12 mouse cellular contexts compared by ENCODE assay signal in genomic region chr8:70880546-70880945, GRCm38 (mm10). TPM values are rescaled to one million over a fixed set of nuclear protein-coding genes. Genes with fewer than 3 reads are reported as not detected.
DNase-seq lines count a peak whose midpoint lies in the region; ATAC-seq lines count a peak whose summit lies in the region.
"Had no signal": no experiment of that assay in that cellular context is flagged by ENCODE, and none has a peak within 500 bp of the region (broad histone marks: within the 10 kb centered on the region; RNA-seq: fewer than 3 reads in every experiment).

No protein-coding gene starts in this region.

- no peaks in the 10 kb centered on the region for H3K4me1 ChIP-seq in intestine, embryonic 14.5 days (replicated peaks; ENCODE audit: control insufficient read depth, insufficient read depth, low read length)
- H3K4me1 ChIP-seq in intestine, embryonic 15.5 days (replicated peaks), result no peaks in the 10 kb centered on the region
- H3K4me1 ChIP-seq in limb, embryonic 15.5 days, result peaks cover 18% of the 10 kb centered on the region
- H3K4me1 ChIP-seq: hindbrain, embryonic 15.5 days had no signal

- peak; percentile 62 for DNase-seq in adrenal gland, postnatal 14 days
- DNase-seq in adrenal gland, postnatal 10 days, result no peak
- no peak for DNase-seq in intestine, embryonic 14.5 days (ENCODE audit: low spot score)
- peak; percentile 60 to 70 for DNase-seq in cerebellum, postnatal 25 days
- no peak for DNase-seq in thymus, postnatal 25 days
- DNase-seq in spleen, postnatal 10 days (ENCODE audit: low spot score in 2 of 2), result no peak
- DNase-seq: embryo, embryonic 11 days; thymus, adult 2 months had no signal

- no peak overlapping the region for H3K9ac ChIP-seq in intestine, embryonic 14.5 days (ENCODE audit: low read length)
- no peak overlapping the region for H3K9ac ChIP-seq in intestine, embryonic 15.5 days
- no peak overlapping the region for H3K9ac ChIP-seq in limb, embryonic 15.5 days
- H3K9ac ChIP-seq: hindbrain, embryonic 15.5 days had no signal

- 27% methylated on average over 11 of the region's 11 CpGs for WGBS in intestine, embryonic 14.5 days
- WGBS in intestine, embryonic 15.5 days, result 29% methylated on average over 11 of the region's 11 CpGs
- 19% methylated on average over 11 of the region's 11 CpGs for WGBS in limb, embryonic 15.5 days

- no peak for ATAC-seq in intestine, embryonic 14.5 days (replicated peaks; ENCODE audit: low FRiP score, low TSS enrichment, low read depth)
- ATAC-seq in intestine, embryonic 15.5 days, result no peak
- no peak for ATAC-seq in limb, embryonic 15.5 days (ENCODE audit: insufficient number of reproducible peaks, low FRiP score, low TSS enrichment, low read depth)

- H3K27ac ChIP-seq in intestine, embryonic 14.5 days (ENCODE audit: low read depth), result peak overlapping the region; percentile 22; the same call in 1 of the 2 replicates
- no peak overlapping the region for H3K27ac ChIP-seq in intestine, embryonic 15.5 days
- peak overlapping the region; percentile 51 for H3K27ac ChIP-seq in limb, embryonic 15.5 days
- H3K27ac ChIP-seq: hindbrain, embryonic 15.5 days had no signal

- no peaks in the 10 kb centered on the region for H3K36me3 ChIP-seq in intestine, embryonic 14.5 days (ENCODE audit: control insufficient read depth, insufficient read depth, low read length)
- no peaks in the 10 kb centered on the region for H3K36me3 ChIP-seq in intestine, embryonic 15.5 days
- H3K36me3 ChIP-seq in limb, embryonic 15.5 days, result no peaks in the 10 kb centered on the region
- H3K36me3 ChIP-seq: hindbrain, embryonic 15.5 days had no signal

- no peaks in the 10 kb centered on the region for H3K27me3 ChIP-seq in intestine, embryonic 14.5 days (replicated peaks; ENCODE audit: control insufficient read depth, insufficient read depth, low read length)
- 0 out of 2 replicates have a peak, but pooled peaks cover 4% of the 10 kb centered on the region for H3K27me3 ChIP-seq in intestine, embryonic 15.5 days (replicated peaks)
- H3K27me3 ChIP-seq in limb, embryonic 15.5 days, result no peaks in the 10 kb centered on the region
- H3K27me3 ChIP-seq: hindbrain, embryonic 15.5 days had no signal

- H3K4me2 ChIP-seq in intestine, embryonic 14.5 days (ENCODE audit: low read length), result no peak overlapping the region
- H3K4me2 ChIP-seq in intestine, embryonic 15.5 days (replicated peaks), result no peak overlapping the region
- no peak overlapping the region for H3K4me2 ChIP-seq in limb, embryonic 15.5 days
- H3K4me2 ChIP-seq: hindbrain, embryonic 15.5 days had no signal

- H3K4me3 ChIP-seq in intestine, embryonic 14.5 days (ENCODE audit: low read depth, low read length), result no peak overlapping the region
- no peak overlapping the region for H3K4me3 ChIP-seq in intestine, embryonic 15.5 days (replicated peaks)
- no peak overlapping the region for H3K4me3 ChIP-seq in limb, embryonic 15.5 days
- H3K4me3 ChIP-seq: hindbrain, embryonic 15.5 days; megakaryocyte, embryonic 14.5 days had no signal

- H3K9me3 ChIP-seq in intestine, embryonic 14.5 days (ENCODE audit: control insufficient read depth, low read length), result no peaks in the 10 kb centered on the region
- H3K9me3 ChIP-seq in intestine, embryonic 15.5 days, result no peaks in the 10 kb centered on the region
- no peaks in the 10 kb centered on the region for H3K9me3 ChIP-seq in limb, embryonic 15.5 days
- H3K9me3 ChIP-seq: hindbrain, embryonic 15.5 days; megakaryocyte, embryonic 14.5 days had no signal

RNA-seq across cellular contexts. Expression of gene Ccdc124, which starts 6.8 kb away (rescaled TPM):
- total RNA-seq in adrenal gland, postnatal 14 days (2021), result 52.2 and 52.9 TPM in 2 replicates
- 10 to 100 TPM; 42.0 to 42.6 TPM for total RNA-seq in adrenal gland, postnatal 10 days (2021)
- polyA plus RNA-seq in intestine, embryonic 14.5 days (2014; fragmentation: Nextera tagmentation; extraction: Ambion mirVana), result 97.3 and 105 TPM in 2 replicates
- polyA plus RNA-seq in intestine, embryonic 15.5 days (2015; fragmentation: Nextera tagmentation; extraction: Ambion mirVana), result 89.4 and 90.7 TPM in 2 replicates
- polyA plus RNA-seq in limb, embryonic 15.5 days (2015; fragmentation: Nextera tagmentation; extraction: Ambion mirVana), result 95.8 and 101 TPM in 2 replicates

RNA-seq across cellular contexts. Expression of gene Slc5a5, which starts 12.0 kb away (rescaled TPM):
- 0.30 TPM in 1 of 2 replicates, not detected in the other for total RNA-seq in adrenal gland, postnatal 14 days (2021)
- total RNA-seq in adrenal gland, postnatal 10 days (2021), result under 1 TPM; 0.27 to 0.42 TPM
- 0.32 and 0.45 TPM in 2 replicates for polyA plus RNA-seq in intestine, embryonic 14.5 days (2014; fragmentation: Nextera tagmentation; extraction: Ambion mirVana)
- polyA plus RNA-seq in intestine, embryonic 15.5 days (2015; fragmentation: Nextera tagmentation; extraction: Ambion mirVana), result 0.34 and 0.40 TPM in 2 replicates
- 0.44 and 0.70 TPM in 2 replicates for polyA plus RNA-seq in limb, embryonic 15.5 days (2015; fragmentation: Nextera tagmentation; extraction: Ambion mirVana)

RNA-seq across cellular contexts. Expression of gene Rpl18a, which starts 16.7 kb away (rescaled TPM):
- total RNA-seq in adrenal gland, postnatal 14 days (2021), result 1,399 and 1,708 TPM in 2 replicates
- 1,000 to 10,000 TPM; 1,717 to 1,755 TPM for total RNA-seq in adrenal gland, postnatal 10 days (2021)
- 6,009 and 6,086 TPM in 2 replicates for polyA plus RNA-seq in intestine, embryonic 14.5 days (2014; fragmentation: Nextera tagmentation; extraction: Ambion mirVana)
- 4,170 and 4,400 TPM in 2 replicates for polyA plus RNA-seq in intestine, embryonic 15.5 days (2015; fragmentation: Nextera tagmentation; extraction: Ambion mirVana)
- 3,854 and 4,707 TPM in 2 replicates for polyA plus RNA-seq in limb, embryonic 15.5 days (2015; fragmentation: Nextera tagmentation; extraction: Ambion mirVana)

RNA-seq across cellular contexts. Expression of gene Kcnn1, which starts 17.5 kb away (rescaled TPM):
- total RNA-seq in adrenal gland, postnatal 14 days (2021), result 2.9 and 3.8 TPM in 2 replicates
- 1 to 10 TPM; 3.0 to 3.1 TPM for total RNA-seq in adrenal gland, postnatal 10 days (2021)
- polyA plus RNA-seq in intestine, embryonic 14.5 days (2014; fragmentation: Nextera tagmentation; extraction: Ambion mirVana), result 1.6 and 2.1 TPM in 2 replicates
- 2.0 TPM in 2 replicates for polyA plus RNA-seq in intestine, embryonic 15.5 days (2015; fragmentation: Nextera tagmentation; extraction: Ambion mirVana)
- polyA plus RNA-seq in limb, embryonic 15.5 days (2015; fragmentation: Nextera tagmentation; extraction: Ambion mirVana), result 2.3 and 3.1 TPM in 2 replicates

RNA-seq across cellular contexts. Expression of gene Map1s, which starts 25.2 kb away (rescaled TPM):
- 26.2 and 32.1 TPM in 2 replicates for total RNA-seq in adrenal gland, postnatal 14 days (2021)
- 10 to 100 TPM; 26.7 to 30.2 TPM for total RNA-seq in adrenal gland, postnatal 10 days (2021)
- 43.8 and 44.7 TPM in 2 replicates for polyA plus RNA-seq in intestine, embryonic 14.5 days (2014; fragmentation: Nextera tagmentation; extraction: Ambion mirVana)
- 36.7 and 38.6 TPM in 2 replicates for polyA plus RNA-seq in intestine, embryonic 15.5 days (2015; fragmentation: Nextera tagmentation; extraction: Ambion mirVana)
- 43.3 and 49.4 TPM in 2 replicates for polyA plus RNA-seq in limb, embryonic 15.5 days (2015; fragmentation: Nextera tagmentation; extraction: Ambion mirVana)

Comparison
In these comparisons a context has a peak if more than half of its experiments do, and no peak if none do; other contexts are left out.
1. DNase-seq: peak in adrenal gland, postnatal 14 days (single experiment) and cerebellum, postnatal 25 days (2 of 2); none in adrenal gland, postnatal 10 days (single experiment), intestine, embryonic 14.5 days (single experiment), thymus, postnatal 25 days (single experiment) and spleen, postnatal 10 days (0 of 2).